Mouse (Mus musculus) cortical plate, adult 2 months (tissue): Measurements from ENCODE around the gene BC005561.

Experiments used
- CTCF ChIP-seq: fragments of 200-500 bp; IDR thresholded peaks from 2 replicates; pipeline ENCODE4 v1.5.1; 2011; ENCODE audit warnings: mild to moderate bottlenecking, control low read depth, low read length; ENCODE audit not compliant: insufficient read depth; ENCODE audit errors: extremely low read depth
- POLR2A ChIP-seq: fragments of 200-500 bp; IDR thresholded peaks from 2 replicates; pipeline ENCODE4 v1.6.1; 2011; ENCODE audit warnings: mild to moderate bottlenecking, low read length, control low read depth; ENCODE audit not compliant: insufficient read depth; ENCODE audit errors: extremely low read depth

- TF ChIP-seq POLR2A (no peak), CTCF (no peak)
Measured at GRCm38 (mm10) chr5:104465731-104466130, 42.4 kb upstream of the BC005561 start.
